Mouse (Mus musculus): Measurements from ENCODE around the gene Gpr4.
A peak's percentile ranks its signal among the peaks of the same experiment; 100 is the strongest.

Gpr4 gene

DNA sequence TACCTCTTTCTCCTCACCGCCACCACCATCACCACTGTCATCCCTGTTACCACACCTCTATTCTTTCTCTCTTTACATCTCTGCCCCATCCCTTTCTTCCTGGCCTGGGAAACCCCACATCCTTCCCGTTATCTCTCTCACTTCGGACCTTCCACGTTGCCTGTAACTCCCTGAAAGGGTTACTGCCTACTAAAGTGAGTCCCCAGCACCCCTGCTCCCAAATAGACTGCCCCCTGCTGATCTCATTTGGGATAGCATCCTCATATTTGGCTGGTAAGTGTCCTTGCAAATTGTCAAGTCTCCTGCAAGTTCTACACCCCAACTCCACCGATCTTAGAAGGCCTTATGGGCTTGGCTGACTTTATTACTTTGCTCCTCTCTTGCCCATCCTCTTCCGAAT, 15.7 kb upstream of the Gpr4 start:
- DNase-seq, result no peak

- DNase-seq, result no peak
These were observed 14.4 kb upstream of the Gpr4 start for GRCm38 (mm10) chr7:19197985-19198384.

DNA sequence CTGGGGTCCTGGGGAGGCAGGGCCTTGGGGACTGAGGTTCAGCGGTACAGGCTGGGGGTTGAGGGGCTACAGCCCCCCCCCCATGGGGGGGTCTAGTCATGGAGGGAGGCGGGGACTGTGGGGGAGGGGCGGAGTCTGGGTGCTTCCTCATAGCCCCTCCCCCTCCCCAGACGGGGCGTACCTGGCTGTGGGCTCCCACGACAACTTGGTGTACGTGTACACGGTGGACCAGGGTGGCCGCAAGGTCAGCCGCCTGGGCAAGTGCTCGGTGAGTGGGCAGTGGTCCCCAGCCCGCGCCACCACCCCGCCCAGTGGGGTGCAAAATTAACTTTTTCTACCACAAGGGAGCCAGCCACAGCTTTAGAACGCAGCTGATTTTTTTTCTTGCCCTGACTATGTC, 10.7 kb upstream of the Gpr4 start:
- DNase-seq, result no peak

GRCm38 (mm10) chr7:19202065-19202850, 10.1 kb upstream of the Gpr4 start:
- no peak for DNase-seq

GRCm38 (mm10) chr7:19208201-19208910, 4.0 kb upstream of the Gpr4 start:
- no peak for DNase-seq

GRCm38 (mm10) chr7:19208944-19209472, 3.3 kb upstream of the Gpr4 start:
- DNase-seq, result no peak

GRCm38 (mm10) chr7:19209494-19209893, 2.8 kb upstream of the Gpr4 start:
- DNase-seq, result no peak

- no peak for DNase-seq
These were observed 2.3 kb upstream of the Gpr4 start for GRCm38 (mm10) chr7:19210010-19210409.

DNA sequence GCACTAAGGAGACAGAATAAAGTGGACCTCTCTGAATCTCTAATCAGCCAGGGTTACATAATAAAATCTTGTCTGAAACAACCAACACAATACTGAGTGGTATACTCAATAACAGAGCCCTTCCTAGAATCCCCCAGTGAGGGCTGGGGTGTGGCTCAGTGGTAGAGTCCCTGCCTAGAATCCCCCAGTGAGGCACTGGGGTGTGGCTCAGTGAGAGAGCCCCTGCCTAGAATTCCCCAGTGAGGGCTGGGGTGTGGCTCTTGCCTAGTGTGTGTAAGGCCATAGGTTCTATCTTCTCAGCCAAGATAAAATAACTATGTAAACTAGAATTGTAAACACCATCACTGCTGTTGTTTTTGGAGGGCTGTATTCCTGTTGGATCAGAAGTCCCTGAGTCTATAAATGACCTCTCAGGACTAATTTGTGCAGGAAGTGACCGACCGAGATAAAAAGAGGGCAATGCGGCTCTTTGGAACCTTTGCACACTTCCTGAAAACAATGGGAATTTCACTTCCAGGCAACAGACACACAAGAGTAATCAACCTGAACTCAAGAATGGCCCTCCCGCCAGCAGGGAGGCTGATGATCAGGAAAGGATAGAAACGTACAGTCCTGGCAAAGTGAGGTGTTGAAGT, 1.2 kb upstream of the Gpr4 start:
- DNase-seq, result no peak

DNA sequence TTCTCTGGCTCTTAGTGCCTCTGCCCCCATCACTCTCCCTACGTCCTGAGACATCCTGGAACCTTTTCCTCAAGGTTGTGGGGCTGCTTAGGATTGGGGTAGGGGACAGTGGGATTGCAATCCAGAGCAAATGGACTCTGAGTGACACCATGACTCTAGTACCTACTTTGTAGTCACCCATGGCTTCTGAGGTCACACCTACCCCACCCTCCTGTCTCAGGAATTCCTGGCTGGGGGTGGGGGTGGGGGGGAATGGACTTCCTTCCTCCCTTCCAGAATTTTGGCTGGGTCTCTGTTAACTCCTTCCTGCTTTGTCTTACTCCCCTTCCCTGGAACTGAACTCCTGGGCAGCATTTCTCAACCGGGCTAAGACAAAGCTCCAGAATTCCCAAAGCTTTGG, 1.0 kb downstream of the Gpr4 start:
- no peak for DNase-seq

DNA sequence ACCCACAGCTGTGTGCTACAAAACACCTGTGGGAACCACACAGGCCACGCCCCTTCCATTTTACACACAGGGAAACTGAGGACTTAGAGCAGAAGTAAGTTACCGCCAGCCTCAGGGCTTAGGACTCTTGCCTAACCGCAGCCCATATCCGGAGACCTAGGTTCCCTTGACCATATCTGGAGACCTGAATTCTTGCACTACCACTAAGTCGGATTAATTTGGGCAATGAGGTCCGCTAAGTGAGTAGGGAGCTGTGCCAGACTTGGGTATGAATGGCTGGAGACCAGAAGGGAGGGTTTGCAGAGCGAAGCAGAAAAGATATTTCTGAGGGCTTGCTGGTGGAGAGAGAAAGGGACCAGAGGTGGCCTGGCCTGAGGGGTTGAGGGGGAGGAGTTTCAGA, 2.0 kb downstream of the Gpr4 start:
- no peak for DNase-seq

DNA sequence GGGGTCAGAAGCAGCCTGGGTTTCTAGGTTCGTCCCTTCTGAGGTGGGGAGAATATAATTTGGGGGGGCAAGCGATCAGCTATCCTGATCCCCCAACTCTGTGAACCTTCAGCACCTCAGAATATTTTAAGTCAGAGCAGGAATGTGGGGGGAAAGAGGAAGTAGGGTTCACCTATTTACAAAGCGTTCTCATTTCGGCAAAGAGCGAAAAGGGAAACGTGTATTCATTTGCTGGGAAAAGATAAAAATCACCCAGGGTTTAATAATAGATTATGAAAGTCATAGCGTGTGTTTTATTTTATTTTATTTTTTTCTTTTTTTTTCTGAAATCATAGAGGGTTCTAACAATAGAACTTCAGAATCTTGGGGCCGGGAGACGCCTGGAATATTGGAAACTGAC, 2.6 kb downstream of the Gpr4 start:
- no peak for DNase-seq

DNA sequence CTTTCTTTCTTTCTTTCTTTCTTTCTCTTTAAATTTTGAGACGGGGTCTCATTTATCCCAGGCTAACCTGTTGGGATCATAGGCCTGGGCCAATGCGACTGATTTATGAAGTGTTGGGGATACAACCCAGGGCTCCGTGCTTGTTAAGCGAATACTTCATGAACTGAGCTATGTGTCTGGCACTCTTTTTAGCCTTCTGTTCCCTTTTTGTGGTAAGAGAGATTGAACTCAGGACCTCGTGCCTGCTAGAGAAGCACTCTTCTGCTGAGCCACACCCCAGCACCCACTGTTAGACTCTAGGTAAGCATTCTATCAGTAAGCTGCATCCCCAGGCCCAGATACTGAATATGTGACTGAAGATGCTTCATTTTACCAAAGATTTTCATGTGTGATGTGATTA, 5.2 kb downstream of the Gpr4 start:
- no peak for DNase-seq

- DNase-seq, result no peak
These were observed 5.6 kb downstream of the Gpr4 start for GRCm38 (mm10) chr7:19217944-19218343.

DNA sequence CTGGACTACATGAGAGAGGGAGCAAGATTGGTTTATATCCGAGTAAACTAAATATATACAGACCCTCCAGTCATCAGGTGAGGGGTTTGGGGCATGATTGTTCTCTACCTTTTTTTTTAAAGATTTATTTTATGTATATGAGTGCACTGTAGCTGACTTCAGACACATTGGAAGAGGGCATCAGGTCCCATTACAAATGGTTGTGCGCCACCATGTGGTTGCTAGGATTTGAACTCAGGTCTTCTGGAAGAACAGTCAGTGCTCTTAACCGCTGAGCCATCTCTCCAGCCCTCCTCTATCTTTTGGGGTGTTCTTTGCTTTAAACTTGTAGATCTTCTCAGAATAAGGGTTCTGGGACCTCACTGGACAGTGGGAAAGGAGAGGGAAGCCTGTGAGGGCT, 7.7 kb downstream of the Gpr4 start:
- no peak for DNase-seq

DNA sequence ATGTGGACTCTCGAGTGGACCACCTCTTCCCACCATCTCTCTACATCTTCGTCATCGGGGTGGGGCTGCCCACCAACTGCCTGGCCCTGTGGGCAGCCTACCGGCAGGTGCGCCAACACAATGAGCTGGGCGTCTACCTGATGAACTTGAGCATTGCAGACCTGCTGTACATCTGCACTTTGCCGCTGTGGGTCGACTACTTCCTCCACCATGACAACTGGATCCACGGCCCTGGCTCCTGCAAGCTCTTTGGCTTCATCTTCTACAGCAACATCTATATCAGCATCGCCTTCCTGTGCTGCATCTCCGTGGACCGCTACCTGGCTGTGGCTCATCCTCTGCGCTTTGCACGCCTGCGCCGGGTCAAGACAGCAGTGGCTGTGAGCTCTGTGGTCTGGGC, 9.9 kb downstream of the Gpr4 start:
- DNase-seq, result no peak

DNA sequence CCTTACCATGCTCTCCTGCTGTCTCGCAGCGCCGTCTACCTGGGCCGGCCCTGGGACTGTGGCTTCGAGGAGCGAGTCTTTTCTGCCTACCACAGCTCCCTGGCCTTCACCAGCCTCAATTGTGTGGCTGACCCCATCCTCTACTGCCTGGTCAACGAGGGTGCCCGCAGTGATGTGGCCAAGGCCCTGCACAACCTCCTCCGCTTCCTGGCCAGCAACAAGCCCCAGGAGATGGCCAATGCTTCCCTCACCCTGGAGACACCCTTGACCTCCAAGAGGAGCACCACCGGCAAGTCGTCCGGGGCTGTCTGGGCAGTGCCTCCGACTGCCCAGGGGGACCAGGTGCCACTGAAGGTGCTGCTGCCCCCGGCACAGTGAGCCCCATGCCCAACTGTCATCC, 10.5 kb downstream of the Gpr4 start:
- DNase-seq, result no peak

GRCm38 (mm10) chr7:19224933-19225332, 12.6 kb downstream of the Gpr4 start:
- DNase-seq, result no peak

DNA sequence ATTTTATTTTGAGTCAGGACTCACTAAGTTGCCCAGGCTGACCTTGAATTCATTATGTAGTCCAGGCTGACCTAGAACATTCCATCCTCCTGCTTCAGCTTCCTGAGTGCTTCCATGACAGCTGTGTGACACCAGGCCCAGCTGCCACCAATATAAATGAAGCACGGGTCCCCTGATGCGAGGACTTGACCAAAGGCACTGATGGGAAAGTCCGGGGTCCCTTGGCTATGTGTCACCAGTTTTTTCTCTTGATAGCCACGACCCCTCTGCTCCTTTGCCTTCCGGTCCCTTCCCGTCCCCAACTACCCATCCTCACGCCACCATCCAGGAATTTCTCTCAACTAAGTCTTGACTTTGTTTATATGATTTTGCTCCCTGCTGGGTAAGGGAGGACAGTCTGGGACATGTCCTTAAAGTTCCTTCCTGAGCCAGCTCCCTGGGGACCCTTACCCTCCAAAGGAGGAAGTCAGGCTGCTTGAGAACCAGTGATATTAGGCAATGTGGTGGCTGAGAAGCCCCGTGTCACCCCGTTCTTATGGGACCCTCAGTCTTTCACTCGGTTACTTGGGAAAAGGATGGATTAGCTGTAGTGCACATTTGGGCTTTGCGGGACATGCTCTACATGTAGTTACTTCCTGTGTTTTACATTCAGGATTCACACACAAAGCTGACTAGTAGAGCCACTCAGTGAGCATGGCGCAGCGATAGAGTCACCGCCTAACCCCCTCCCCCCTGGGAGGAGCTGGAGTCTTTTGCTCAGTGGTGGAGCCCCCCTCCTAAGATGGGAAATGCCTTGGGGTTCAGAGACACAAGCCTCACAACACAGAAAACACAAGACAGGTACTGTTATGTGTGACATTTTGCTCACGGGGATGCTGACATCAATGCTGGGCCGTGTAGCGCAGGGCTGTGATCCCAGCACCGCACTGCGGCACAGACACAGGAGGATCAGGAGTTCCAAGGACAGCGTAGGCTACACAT, 14.8 kb downstream of the Gpr4 start:
- peak; percentile 80 for DNase-seq

DNA sequence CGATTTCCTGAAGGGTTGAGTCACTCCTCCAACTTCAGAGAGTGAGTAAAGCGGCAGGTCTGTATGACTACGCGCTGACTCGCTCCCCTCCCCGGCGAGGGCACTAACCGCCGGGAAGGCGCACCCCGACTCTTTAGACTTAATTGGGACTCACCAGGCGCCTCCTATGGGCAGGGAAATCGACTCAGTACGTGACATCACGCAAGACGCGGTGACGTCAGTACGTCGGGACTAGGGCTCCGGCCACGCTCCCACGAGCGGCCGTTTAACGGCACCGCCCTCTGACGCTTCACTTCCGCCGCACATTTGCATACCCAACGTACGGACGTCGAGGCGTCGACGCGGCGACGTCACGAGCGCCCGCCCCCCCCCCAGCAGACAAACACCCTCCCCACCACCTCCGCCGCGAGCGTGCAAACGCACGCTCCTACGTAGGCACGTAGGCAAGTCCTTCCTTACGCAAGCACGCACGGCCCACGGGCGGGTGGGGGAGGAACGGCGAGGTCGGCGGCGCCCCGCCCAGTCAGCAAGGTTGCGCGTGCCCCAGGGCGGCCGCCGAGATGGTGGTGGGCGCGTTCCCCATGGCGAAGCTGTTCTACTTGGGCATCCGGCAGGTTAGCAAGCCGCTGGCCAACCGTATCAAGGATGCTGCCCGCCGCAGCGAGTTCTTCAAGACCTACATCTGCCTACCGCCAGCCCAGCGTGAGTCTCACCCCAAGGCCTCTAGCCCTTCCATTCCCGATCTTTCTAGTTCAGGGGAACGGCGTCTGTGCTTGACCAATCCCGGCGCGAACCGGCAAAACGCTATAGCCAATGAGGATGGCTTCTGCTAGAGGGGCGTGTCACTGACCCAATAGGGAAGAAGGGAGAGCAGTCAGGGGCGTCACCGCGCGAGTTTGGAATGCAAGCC, 15.8 kb downstream of the Gpr4 start, which contains the start of gene Opa3:
TSS of gene Opa3 (plus strand) at position 452 of the 910 bp plus-strand sequence.
- peak; percentile 100 for DNase-seq

- DNase-seq, result no peak
These were observed 16.4 kb downstream of the Gpr4 start for GRCm38 (mm10) chr7:19228793-19229148.
